Mouse (Mus musculus): Measurements from ENCODE around the gene Pttg1.

GRCm38 (mm10) chr11:43441121-43441520 is 15.1 kb upstream of the Pttg1 start:
- TF ChIP-seq CTCF (IDR thresholded peaks at IDR 0.05; ENCODE audit: borderline replicate concordance, insufficient read depth, low read length) = no peak
- no peak for TF ChIP-seq POLR2A (IDR thresholded peaks at IDR 0.05; ENCODE audit: low read depth, low read length)

Data from embryonic fibroblast, embryonic 13.5 days (primary cell).